Mouse (Mus musculus) MEL (cell line): ENCODE measurements around the gene Gm42688. TPM values are rescaled to one million over a fixed set of nuclear protein-coding genes. Genes with fewer than 3 reads are reported as not detected.

Experiments
- DNase-seq: peaks from one replicate; pipeline ENCODE4 v3.0.0; 2011; ENCODE audit warnings: low read depth, low spot score
- H3K27ac ChIP-seq: 2 replicates; pipeline ENCODE4 v1.5.1; 2012; ENCODE audit warnings: low read depth, mild to moderate bottlenecking, control low read depth, low read length, moderate library complexity; ENCODE audit not compliant: control insufficient read depth
- H3K27me3 ChIP-seq, 2 experiments: fragments of 150-350 bp in 1 of 2; sonication (generic) in 1 of 2; 2 replicates each; pipeline ENCODE4 v1.6.1; 2012; ENCODE audit warnings: low read length in 2 of 2, mild to moderate bottlenecking in 2 of 2, improper control_type of control experiment in 1 of 2, moderate library complexity in 1 of 2; ENCODE audit not compliant: insufficient read depth in 2 of 2, control insufficient read depth in 1 of 2
- H3K36me3 ChIP-seq, 2 experiments: 2 replicates each; pipeline ENCODE4 v1.6.1; 2012 to 2014; ENCODE audit warnings: low read length in 2 of 2, improper control_type of control experiment in 1 of 2, inconsistent platforms in 1 of 2, mild to moderate bottlenecking in 1 of 2; ENCODE audit not compliant: insufficient read depth in 2 of 2, control insufficient read depth in 1 of 2
- H3K4me1 ChIP-seq, 2 experiments: fragments of 150-350 bp in 1 of 2; sonication (generic) in 1 of 2; 2 replicates each; pipeline ENCODE4 v1.6.1; 2012; ENCODE audit warnings: low read length in 2 of 2, improper control_type of control experiment in 1 of 2, mild to moderate bottlenecking in 1 of 2; ENCODE audit not compliant: insufficient read depth in 2 of 2, control insufficient read depth in 1 of 2
- H3K4me3 ChIP-seq, 2 experiments: fragments of 150-350 bp in 1 of 2; sonication (generic) in 1 of 2; 2 replicates each; pipeline ENCODE4 v1.5.1; 2012; ENCODE audit warnings: low read depth in 2 of 2, low read length in 2 of 2, mild to moderate bottlenecking in 2 of 2, moderate library complexity in 2 of 2, control low read depth in 1 of 2, improper control_type of control experiment in 1 of 2; ENCODE audit not compliant: control insufficient read depth in 1 of 2, insufficient read depth in 1 of 2
- H3K79me2 ChIP-seq: 2 replicates; pipeline ENCODE4 v1.6.1; 2012; ENCODE audit warnings: mild to moderate bottlenecking, low read length, moderate library complexity; ENCODE audit not compliant: control insufficient read depth, poor library complexity, insufficient read depth
- H3K9ac ChIP-seq: 2 replicates; pipeline ENCODE4 v1.6.1; 2012; ENCODE audit warnings: low read depth, mild to moderate bottlenecking, control low read depth, low read length, moderate library complexity; ENCODE audit not compliant: control insufficient read depth, poor library complexity, severe bottlenecking
- H3K9me3 ChIP-seq: fragments of 150-350 bp; sonication (generic); replicated peaks from 2 replicates; pipeline ENCODE4 v1.6.1; 2012; ENCODE audit warnings: mild to moderate bottlenecking, low read length, improper control_type of control experiment, moderate library complexity; ENCODE audit not compliant: insufficient read depth
- BHLHE40 ChIP-seq: IDR thresholded peaks from 2 replicates; pipeline ENCODE4 v1.6.1; 2012; ENCODE audit warnings: low read depth, mild to moderate bottlenecking, inconsistent platforms, low read length, improper control_type of control experiment, borderline replicate concordance
- CHD1 ChIP-seq: IDR thresholded peaks from 2 replicates; pipeline ENCODE4 v1.6.1; 2012; ENCODE audit warnings: low read depth, mild to moderate bottlenecking, inconsistent platforms, low read length, improper control_type of control experiment
- CHD2 ChIP-seq: IDR thresholded peaks from 2 replicates; pipeline ENCODE4 v1.6.1; 2011; ENCODE audit warnings: low read length, improper control_type of control experiment
- CTCF ChIP-seq, 3 experiments: IDR thresholded peaks in 2 of 3; conservative IDR thresholded peaks in 1 of 3; 2 replicates each; pipeline ENCODE4 v1.5.1; 2011 to 2012; ENCODE audit warnings: low read length in 3 of 3, low read depth in 2 of 3, mild to moderate bottlenecking in 2 of 3, improper control_type of control experiment in 1 of 3, inconsistent platforms in 1 of 3, mixed read lengths in 1 of 3, moderate library complexity in 1 of 3; ENCODE audit not compliant: control insufficient read depth in 1 of 3, insufficient read depth in 1 of 3, poor library complexity in 1 of 3, severe bottlenecking in 1 of 3
- ELF1 ChIP-seq: IDR thresholded peaks from 2 replicates; pipeline ENCODE4 v1.6.1; 2014; ENCODE audit warnings: low read depth, mild to moderate bottlenecking, inconsistent platforms, low read length, improper control_type of control experiment, moderate library complexity
- GATA1 ChIP-seq: IDR thresholded peaks from 2 replicates; pipeline ENCODE4 v1.6.1; 2011; ENCODE audit warnings: low read depth, low read length, improper control_type of control experiment
- KAT2A ChIP-seq: conservative IDR thresholded peaks from 2 replicates; pipeline ENCODE4 v1.6.1; 2012; ENCODE audit warnings: low read depth, low read length, improper control_type of control experiment, inconsistent platforms
- MAFK ChIP-seq: IDR thresholded peaks from 2 replicates; pipeline ENCODE4 v1.6.1; 2011; ENCODE audit warnings: low read depth, mild to moderate bottlenecking, low read length, improper control_type of control experiment, borderline replicate concordance
- MAX ChIP-seq: IDR thresholded peaks from 2 replicates; pipeline ENCODE4 v1.6.1; 2011; ENCODE audit warnings: low read length, improper control_type of control experiment
- MAZ ChIP-seq: IDR thresholded peaks from 2 replicates; pipeline ENCODE4 v1.6.1; 2012; ENCODE audit warnings: low read depth, mild to moderate bottlenecking, inconsistent platforms, low read length, improper control_type of control experiment
- MEF2A ChIP-seq: IDR thresholded peaks from 2 replicates; pipeline ENCODE4 v1.6.1; 2014; ENCODE audit warnings: low read depth, mild to moderate bottlenecking, inconsistent platforms, low read length, improper control_type of control experiment; ENCODE audit not compliant: poor library complexity, insufficient replicate concordance, severe bottlenecking; ENCODE audit errors: extremely low read depth
- MXI1 ChIP-seq: IDR thresholded peaks from 2 replicates; pipeline ENCODE4 v1.6.1; 2011; ENCODE audit warnings: mild to moderate bottlenecking, low read depth, low read length, improper control_type of control experiment
- MYB ChIP-seq: IDR thresholded peaks from 2 replicates; pipeline ENCODE4 v1.6.1; 2011; ENCODE audit warnings: mild to moderate bottlenecking, low read depth, low read length, improper control_type of control experiment
- MYC ChIP-seq: IDR thresholded peaks from 2 replicates; pipeline ENCODE4 v1.6.1; 2011; ENCODE audit warnings: low read depth, mild to moderate bottlenecking, low read length, improper control_type of control experiment, moderate library complexity
- POLR2A ChIP-seq, 2 experiments: IDR thresholded peaks; 2 replicates each; pipeline ENCODE4 v1.6.1; 2011 to 2012; ENCODE audit warnings: low read length in 2 of 2, mild to moderate bottlenecking in 2 of 2, control low read depth in 1 of 2, improper control_type of control experiment in 1 of 2, low read depth in 1 of 2, moderate library complexity in 1 of 2; ENCODE audit not compliant: control insufficient read depth in 1 of 2, insufficient read depth in 1 of 2, poor library complexity in 1 of 2
- POLR2AphosphoS2 ChIP-seq: IDR thresholded peaks from 2 replicates; pipeline ENCODE4 v1.6.1; 2011; ENCODE audit warnings: low read length, improper control_type of control experiment
- POLR2AphosphoS5 ChIP-seq: IDR thresholded peaks from 2 replicates; pipeline ENCODE4 v1.6.1; 2012; ENCODE audit warnings: low read depth, borderline replicate concordance, mild to moderate bottlenecking, inconsistent platforms, low read length, moderate library complexity, mixed read lengths
- RAD21 ChIP-seq: IDR thresholded peaks from 2 replicates; pipeline ENCODE4 v1.6.1; 2011; ENCODE audit warnings: mild to moderate bottlenecking, low read depth, low read length, improper control_type of control experiment
- RCOR1 ChIP-seq: IDR thresholded peaks from 2 replicates; pipeline ENCODE4 v1.6.1; 2012; ENCODE audit warnings: low read depth, mild to moderate bottlenecking, inconsistent platforms, low read length, improper control_type of control experiment
- SIN3A ChIP-seq: IDR thresholded peaks from 2 replicates; pipeline ENCODE4 v1.6.1; 2012; ENCODE audit warnings: low read length, improper control_type of control experiment, inconsistent platforms
- SMC3 ChIP-seq: IDR thresholded peaks from 2 replicates; pipeline ENCODE4 v1.6.1; 2011; ENCODE audit warnings: low read depth, low read length, improper control_type of control experiment
- TBP ChIP-seq: IDR thresholded peaks from 2 replicates; pipeline ENCODE4 v1.8.0; 2011; ENCODE audit warnings: low read depth, low read length, improper control_type of control experiment
- TCF12 ChIP-seq: IDR thresholded peaks from 2 replicates; pipeline ENCODE4 v1.6.1; 2014; ENCODE audit warnings: low read depth, mild to moderate bottlenecking, inconsistent platforms, low read length, improper control_type of control experiment, moderate library complexity
- UBTF ChIP-seq: IDR thresholded peaks from 2 replicates; pipeline ENCODE4 v1.6.1; 2012; ENCODE audit warnings: low read depth, mild to moderate bottlenecking, inconsistent platforms, low read length, improper control_type of control experiment, moderate library complexity, borderline replicate concordance; ENCODE audit not compliant: insufficient read depth
- ZMIZ1 ChIP-seq: IDR thresholded peaks from 2 replicates; pipeline ENCODE4 v1.6.1; 2012; ENCODE audit warnings: low read depth, mild to moderate bottlenecking, inconsistent platforms, low read length, improper control_type of control experiment, moderate library complexity
- ZNF384 ChIP-seq: IDR thresholded peaks from 2 replicates; pipeline ENCODE4 v1.6.1; 2012; ENCODE audit warnings: low read depth, mild to moderate bottlenecking, inconsistent platforms, low read length, improper control_type of control experiment
- polyA plus RNA-seq, 2 experiments: library from polyadenylated mRNA; stranded (reverse) in 1 of 2; unstranded in 1 of 2; fragments of >175 nt in 1 of 2; fragments of >200 nt in 1 of 2; gene quantifications; 2 replicates each; pipeline versions ENCODE4 v1.2.1 to v1.2.4; 2012; ENCODE audit warnings: low replicate concordance in 2 of 2, low read depth in 1 of 2; ENCODE audit not compliant: insufficient read length in 2 of 2, insufficient read depth in 1 of 2, missing spikeins in 1 of 2
- total RNA-seq: library from RNA; depleted of rRNA; stranded (reverse); fragments of 300-350 nt; gene quantifications from 2 replicates; pipeline ENCODE4 v1.2.3, GENCODE M21; 2012

The Gm42688 gene
- total and polyA plus RNA-seq, 3 experiments = 2.5 to 4.8 TPM; not detected in 1

DNA sequence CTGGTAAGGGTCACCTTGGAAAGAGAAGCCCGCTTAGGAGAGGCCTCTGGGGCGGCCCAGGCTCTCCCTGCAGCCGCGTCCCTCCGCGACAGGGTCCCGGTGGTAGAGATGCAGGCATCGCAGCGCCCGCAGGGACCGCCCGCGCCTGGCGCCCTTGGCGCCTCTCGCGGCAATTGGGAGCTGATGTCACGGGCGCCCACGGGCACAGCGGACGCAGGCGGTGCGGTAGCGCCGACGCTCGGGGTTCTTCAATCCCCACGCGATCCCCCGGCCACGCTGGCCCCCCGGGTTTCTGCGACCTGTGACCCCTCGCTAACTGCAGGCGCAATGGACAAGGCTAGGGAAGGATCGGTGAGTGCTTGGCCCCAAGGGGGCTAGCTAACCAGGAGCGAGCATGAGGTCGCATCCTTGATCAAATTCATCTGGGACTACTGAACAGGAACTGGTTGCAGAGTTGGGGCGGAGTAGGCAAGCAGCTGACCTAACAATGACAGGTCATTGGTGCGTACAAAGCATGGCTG, 40.9 kb downstream of the Gm42688 start:
- peaks cover 0 to 4% of the 10 kb centered on the region in 2 experiments; a peak in 2 of 4 replicates for H3K4me1 ChIP-seq
- H3K9ac ChIP-seq = no peak overlapping the region
- no peak for DNase-seq
- TF ChIP-seq ELF1 (no peak), GATA1 (no peak), MYB (no peak), ZMIZ1 (no peak), SMC3 (no peak), BHLHE40 (no peak), RAD21 (no peak), POLR2AphosphoS5 (no peak), SIN3A (no peak), MXI1 (no peak), CHD1 (no peak), POLR2A (IDR thresholded peaks at IDR 0.05; ENCODE audit: control insufficient read depth in 1 of 2, insufficient read depth in 1 of 2, low read depth in 1 of 2, low read length in 2 of 2, poor library complexity in 1 of 2) (no peak), RCOR1 (no peak), MAFK (no peak), MEF2A (no peak), CHD2 (no peak), POLR2AphosphoS2 (no peak), KAT2A (no peak), MAX (no peak)
- no peaks in the 10 kb centered on the region for H3K27me3 ChIP-seq
- no peaks in the 10 kb centered on the region for H3K9me3 ChIP-seq
- peaks cover under 1% of the 10 kb centered on the region; the same call in 1 of the 2 replicates for H3K79me2 ChIP-seq
- no peak overlapping the region for H3K27ac ChIP-seq
- no peak overlapping the region for H3K4me3 ChIP-seq
- no peaks in the 10 kb centered on the region for H3K36me3 ChIP-seq

DNA sequence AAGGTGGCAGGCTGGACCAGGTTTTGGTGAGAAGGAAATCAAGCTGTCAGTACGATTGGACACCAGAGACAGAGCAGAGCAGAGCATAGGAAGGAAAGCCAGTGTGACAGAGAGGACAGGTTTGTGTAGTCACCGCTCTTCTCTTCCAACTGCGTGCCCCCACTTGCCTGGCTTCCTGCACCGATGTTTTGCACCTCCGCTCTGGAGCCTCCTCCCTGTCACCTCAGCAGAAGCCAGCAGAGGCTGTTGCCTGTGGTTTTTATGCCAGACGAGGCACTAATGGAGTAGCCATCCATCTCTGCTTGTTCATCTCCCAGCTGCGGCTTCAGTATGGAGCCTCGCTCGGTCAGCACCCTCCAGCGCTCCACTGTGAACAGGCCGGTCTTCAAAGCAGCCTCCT, 41.5 kb downstream of the Gm42688 start:
- H3K36me3 ChIP-seq = no peaks in the 10 kb centered on the region
- no peaks in the 10 kb centered on the region for H3K27me3 ChIP-seq
- DNase-seq = no peak
- no peak overlapping the region for H3K4me3 ChIP-seq
- H3K9ac ChIP-seq = no peak overlapping the region
- H3K79me2 ChIP-seq = no peaks in the 10 kb centered on the region
- peaks cover 0 to 4% of the 10 kb centered on the region in 2 experiments; a peak in 2 of 4 replicates for H3K4me1 ChIP-seq
- H3K9me3 ChIP-seq = no peaks in the 10 kb centered on the region
- no peak overlapping the region for H3K27ac ChIP-seq
- TF ChIP-seq TBP (no peak), GATA1 (no peak), ZNF384 (no peak), TCF12 (no peak), UBTF (no peak), POLR2AphosphoS2 (no peak), CHD2 (no peak), MAZ (no peak), CHD1 (no peak), ELF1 (no peak), MAFK (no peak), MYC (no peak), POLR2A (IDR thresholded peaks at IDR 0.05; ENCODE audit: control insufficient read depth in 1 of 2, insufficient read depth in 1 of 2, low read depth in 1 of 2, low read length in 2 of 2, poor library complexity in 1 of 2) (no peak), CTCF (IDR thresholded peaks at IDR 0.05 in 2 of 3, conservative IDR thresholded peaks at IDR 0.05 in 1 of 3; ENCODE audit: control insufficient read depth in 1 of 3, insufficient read depth in 1 of 3, low read depth in 2 of 3, low read length in 3 of 3, poor library complexity in 1 of 3, severe bottlenecking in 1 of 3) (no peak)
